Mouse (Mus musculus) CH12.LX (cell line): ENCODE data around the gene Snx11. TPM values are rescaled to one million over a fixed set of nuclear protein-coding genes. Genes with fewer than 3 reads are reported as not detected.
A peak's percentile ranks its signal among the peaks of the same experiment; 100 is the strongest.
"Not testable (repeated sequence)": the region's sequence is repeated elsewhere in the genome, so short reads cannot be mapped to it uniquely, and the experiment has no call there.

ENCODE experiments used
- DNase-seq: peaks from one replicate; pipeline ENCODE4 v3.0.0-alpha.2; 2013; ENCODE audit errors: extremely low read depth
- H3K27ac ChIP-seq: 2 replicates; pipeline ENCODE4 v1.5.1; 2012; ENCODE audit warnings: low read depth, mild to moderate bottlenecking, control low read depth, moderate library complexity; ENCODE audit not compliant: insufficient read depth
- H3K27me3 ChIP-seq: replicated peaks from 2 replicates; pipeline ENCODE3; 2012; ENCODE audit warnings: inconsistent platforms
- H3K36me3 ChIP-seq, 2 experiments: replicated peaks in 1 of 2; 2 replicates each; pipeline versions ENCODE3 to v1.6.1; 2012; ENCODE audit warnings: inconsistent platforms in 1 of 2, low read length in 1 of 2, mild to moderate bottlenecking in 1 of 2, mixed read lengths in 1 of 2, moderate library complexity in 1 of 2; ENCODE audit not compliant: control insufficient read depth in 1 of 2, insufficient read depth in 1 of 2
- H3K4me1 ChIP-seq, 2 experiments: 2 replicates each; pipeline ENCODE4 v1.6.1; 2012; ENCODE audit warnings: inconsistent platforms in 1 of 2, moderate library complexity in 1 of 2; ENCODE audit not compliant: insufficient read depth in 2 of 2, control insufficient read depth in 1 of 2
- H3K4me2 ChIP-seq: 2 replicates; pipeline ENCODE4 v1.6.1; 2012; ENCODE audit warnings: low read depth, mild to moderate bottlenecking, control low read depth; ENCODE audit not compliant: poor library complexity, insufficient read depth, severe bottlenecking
- H3K4me3 ChIP-seq, 3 experiments: fragments of 150-350 bp in 1 of 3; sonication (generic) in 1 of 3; replicated peaks in 1 of 3; 2 replicates each; pipeline versions ENCODE3 to v1.5.1; 2011 to 2012; ENCODE audit warnings: low read depth in 2 of 3, low read length in 2 of 3, mild to moderate bottlenecking in 2 of 3, moderate library complexity in 2 of 3, control low read depth in 1 of 3, improper control_type of control experiment in 1 of 3, inconsistent platforms in 1 of 3, mixed read lengths in 1 of 3; ENCODE audit not compliant: poor library complexity in 1 of 3
- H3K79me2 ChIP-seq: replicated peaks from 2 replicates; pipeline ENCODE4 v1.6.1; 2012; ENCODE audit warnings: mild to moderate bottlenecking, moderate library complexity; ENCODE audit not compliant: control insufficient read depth, poor library complexity, insufficient read depth, severe bottlenecking; ENCODE audit errors: extremely low read depth
- H3K9ac ChIP-seq: 2 replicates; pipeline ENCODE4 v1.6.1; 2012; ENCODE audit warnings: low read depth, mild to moderate bottlenecking, control low read depth, moderate library complexity; ENCODE audit not compliant: insufficient read depth
- H3K9me3 ChIP-seq: replicated peaks from 2 replicates; pipeline ENCODE3; 2012; ENCODE audit warnings: low read length, inconsistent platforms, mixed read lengths
- CHD2 ChIP-seq: IDR thresholded peaks from 2 replicates; pipeline ENCODE4 v1.6.1; 2011; ENCODE audit warnings: low read length, improper control_type of control experiment
- CTCF ChIP-seq, 2 experiments: IDR thresholded peaks in 1 of 2; conservative IDR thresholded peaks in 1 of 2; 2 replicates each; pipeline ENCODE4 v1.5.1; 2011 to 2012; ENCODE audit warnings: low read depth in 2 of 2, low read length in 2 of 2, improper control_type of control experiment in 1 of 2, inconsistent platforms in 1 of 2, mild to moderate bottlenecking in 1 of 2, moderate library complexity in 1 of 2
- ELF1 ChIP-seq: IDR thresholded peaks from 2 replicates; pipeline ENCODE4 v1.6.1; 2014; ENCODE audit warnings: low read depth, mild to moderate bottlenecking, inconsistent platforms, low read length, improper control_type of control experiment
- EP300 ChIP-seq: IDR thresholded peaks from 2 replicates; pipeline ENCODE4 v1.6.1; 2011; ENCODE audit warnings: low read length, improper control_type of control experiment
- GABPA ChIP-seq: IDR thresholded peaks from 2 replicates; pipeline ENCODE4 v1.6.1; 2012; ENCODE audit warnings: low read depth, low read length, improper control_type of control experiment, inconsistent platforms; ENCODE audit not compliant: insufficient replicate concordance
- MAFK ChIP-seq: IDR thresholded peaks from 2 replicates; pipeline ENCODE4 v1.6.1; 2011; ENCODE audit warnings: low read length, improper control_type of control experiment; ENCODE audit not compliant: insufficient replicate concordance
- MAX ChIP-seq: IDR thresholded peaks from 2 replicates; pipeline ENCODE4 v1.6.1; 2011; ENCODE audit warnings: low read length, improper control_type of control experiment
- MXI1 ChIP-seq: IDR thresholded peaks from 2 replicates; pipeline ENCODE4 v1.6.1; 2011; ENCODE audit warnings: mild to moderate bottlenecking, low read depth, low read length, improper control_type of control experiment
- MYC ChIP-seq: IDR thresholded peaks from 2 replicates; pipeline ENCODE4 v1.6.1; 2011; ENCODE audit warnings: low read depth, mild to moderate bottlenecking, improper control_type of control experiment, low read length
- NELFE ChIP-seq: IDR thresholded peaks from 2 replicates; pipeline ENCODE4 v1.6.1; 2011; ENCODE audit warnings: low read depth, low read length, improper control_type of control experiment
- POLR2AphosphoS2 ChIP-seq: IDR thresholded peaks from 2 replicates; pipeline ENCODE4 v1.6.1; 2011; ENCODE audit warnings: low read depth, low read length, improper control_type of control experiment
- RAD21 ChIP-seq: IDR thresholded peaks from 2 replicates; pipeline ENCODE4 v1.6.1; 2011; ENCODE audit warnings: low read depth, mild to moderate bottlenecking, low read length, improper control_type of control experiment, moderate library complexity
- SMC3 ChIP-seq: IDR thresholded peaks from 2 replicates; pipeline ENCODE4 v1.6.1; 2011; ENCODE audit warnings: low read depth, low read length, improper control_type of control experiment
- TBP ChIP-seq: conservative IDR thresholded peaks from 2 replicates; pipeline ENCODE4 v1.6.1; 2011; ENCODE audit warnings: low read depth, low read length, improper control_type of control experiment
- dilution Hi-C: fragments of 300-500 bp; cut with MboI; formaldehyde crosslinking; loops from 2 replicates; pipeline ENCODE4 v1.14.3; 2020; ENCODE audit warnings: low sequenced_read_pairs; ENCODE audit not compliant: extremely low pct_unique_long_range_greater_than_20kb, extremely low pct_ligation_motif_present
- in situ Hi-C: fragments of 300-500 bp; cut with MboI; formaldehyde crosslinking; loops from 3 replicates; pipeline ENCODE4 v1.14.3; 2019; ENCODE audit warnings: low sequenced_read_pairs, low pct_ligation_motif_present, low pct_unique_long_range_greater_than_20kb, mixed read lengths
- polyA plus RNA-seq: library from polyadenylated mRNA; unstranded; fragments of >175 nt; gene quantifications from 2 replicates; pipeline ENCODE4 v1.2.1, GENCODE M21; 2012; ENCODE audit warnings: low read depth; ENCODE audit not compliant: insufficient read length
- total RNA-seq, 2 experiments: library from RNA; depleted of rRNA; stranded (reverse); fragments of 300-350 nt in 1 of 2; fragments of >200 nt in 1 of 2; gene quantifications; 2 replicates each; pipeline ENCODE4 v1.2.3; 2012 to 2014

Gene Snx11
- total and polyA plus RNA-seq, 3 experiments: 153 to 244 (median 217) TPM

DNA sequence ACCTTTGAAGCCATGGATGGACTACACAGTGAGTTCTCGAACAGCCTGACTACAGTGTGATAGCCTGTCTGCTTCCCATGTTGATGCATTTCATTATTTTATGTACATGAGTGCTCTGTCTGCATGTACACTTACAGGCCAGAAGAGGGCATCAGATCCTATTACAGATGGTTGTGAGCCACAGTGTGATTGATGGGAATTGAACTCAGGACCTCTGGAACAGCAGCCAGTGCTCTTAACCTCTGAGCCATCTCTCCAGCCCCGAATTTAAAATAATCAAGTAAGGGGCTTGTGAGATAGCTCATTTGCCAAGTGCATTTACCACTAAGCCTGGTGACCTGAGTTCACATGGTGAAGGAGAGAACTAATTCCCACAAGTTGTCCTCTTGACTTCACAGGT lies 4.1 kb upstream of the Snx11 start:
- dilution Hi-C loops: no loop called here
- H3K9ac ChIP-seq: no peak overlapping the region
- H3K36me3 ChIP-seq: no peaks in the 10 kb centered on the region
- no peaks in the 10 kb centered on the region for H3K9me3 ChIP-seq
- DNase-seq: peak; percentile 44
- H3K4me3 ChIP-seq: no peak overlapping the region
- H3K4me2 ChIP-seq: no peak overlapping the region
- in situ Hi-C loops: no loop called here
- TF ChIP-seq CTCF (conservative IDR thresholded peaks at IDR 0.05 in 1 of 2, IDR thresholded peaks at IDR 0.05 in 1 of 2; ENCODE audit: low read depth in 2 of 2, low read length in 2 of 2) (peak; percentile 32 to 65; a peak in 3 of 4 replicates), RAD21 (peak; percentile 24), SMC3 (peak; percentile 62), ELF1 (no peak), MAX (no peak)
- H3K4me1 ChIP-seq: 0 out of 4 replicates have a peak, but pooled peaks cover 0 to 9% of the 10 kb centered on the region in 2 experiments
- no peaks in the 10 kb centered on the region for H3K27me3 ChIP-seq
- no peak overlapping the region for H3K27ac ChIP-seq
- H3K79me2 ChIP-seq: peaks cover 8% of the 10 kb centered on the region

DNA sequence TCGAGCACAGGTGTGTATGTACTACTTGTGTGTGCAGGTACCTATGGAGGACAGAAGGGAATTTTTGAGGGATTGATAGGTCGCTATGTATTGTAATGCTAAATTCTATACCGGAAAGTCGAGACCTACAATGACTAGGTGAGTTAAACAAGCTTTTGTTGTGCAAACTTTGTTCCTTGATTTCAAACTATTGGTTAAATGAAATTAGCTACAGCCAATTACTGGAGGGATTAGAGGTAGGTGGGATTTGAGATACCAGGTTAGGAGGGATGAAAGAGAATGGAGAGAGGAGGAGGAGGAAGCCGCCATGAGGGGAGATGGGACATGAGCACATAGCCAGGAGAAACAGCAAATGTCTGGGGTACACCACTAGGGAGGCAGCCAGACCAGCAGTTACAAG lies 2.9 kb upstream of the Snx11 start:
- Histone ChIP-seq H3K4me2 (no peak overlapping the region), H3K9ac (no peak overlapping the region), H3K36me3 (no peaks in the 10 kb centered on the region), H3K4me3 (no peak overlapping the region), H3K27ac (no peak overlapping the region), H3K9me3 (no peaks in the 10 kb centered on the region), H3K79me2 (peaks cover 16% of the 10 kb centered on the region), H3K27me3 (no peaks in the 10 kb centered on the region), H3K4me1 (0 out of 4 replicates have a peak, but pooled peaks cover 0 to 11% of the 10 kb centered on the region in 2 experiments)
- dilution Hi-C loops (no loop called here), in situ Hi-C loops (no loop called here)
- TF ChIP-seq MAFK: no peak
- TF ChIP-seq CHD2: no peak
- no peak for TF ChIP-seq NELFE
- TF ChIP-seq ELF1: no peak
- TF ChIP-seq MXI1: no peak
- no peak for TF ChIP-seq POLR2AphosphoS2
- TF ChIP-seq GABPA: no peak
- TF ChIP-seq RAD21: no peak
- TF ChIP-seq TBP: no peak
- no peak for DNase-seq

DNA sequence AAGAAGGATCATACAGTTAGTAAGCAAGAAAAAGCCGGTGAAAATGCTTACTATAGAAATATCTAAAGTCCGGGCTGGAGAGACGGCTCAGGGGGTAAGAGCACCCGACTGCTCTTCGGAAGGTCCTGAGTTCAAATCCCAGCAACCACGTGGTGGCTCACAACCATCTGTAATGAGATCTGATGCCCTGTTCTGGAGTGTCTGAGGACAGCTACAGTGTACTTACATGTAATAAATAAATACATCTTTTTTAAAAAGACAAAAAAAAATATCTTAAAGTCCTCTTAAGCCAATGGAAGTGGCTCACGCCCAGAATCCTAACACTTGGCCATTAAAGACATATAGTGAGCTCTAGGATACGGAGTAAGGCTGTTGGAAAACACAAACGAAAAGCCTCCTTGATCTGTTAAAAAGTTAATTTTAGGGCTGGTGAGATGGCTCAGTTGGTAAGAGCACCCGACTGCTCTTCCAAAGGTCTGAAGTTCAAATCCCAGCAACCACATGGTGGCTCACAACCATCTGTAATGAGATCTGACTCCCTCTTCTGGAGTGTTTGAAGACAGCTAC lies 785 bp upstream of the Snx11 start:
- in situ Hi-C loops: loop anchor here (5.0 kb wide), 1 partner anchor 74 kb away; no protein-coding TSS in a partner anchor
- dilution Hi-C loops: not testable (repeated sequence)
- TF ChIP-seq MAX (peak; percentile 67), EP300 (peak; percentile 0; the same call in 1 of the 2 replicates), MAFK (0 out of 2 replicates have a peak, but pooled peaks have one; percentile 41), MYC (peak; percentile 90), TBP (peak; percentile 69), CTCF (conservative IDR thresholded peaks at IDR 0.05 in 1 of 2, IDR thresholded peaks at IDR 0.05 in 1 of 2; ENCODE audit: low read depth in 2 of 2, low read length in 2 of 2) (peak in 1 of 2 experiments; percentile 40; a peak in 1 of 4 replicates)

More for the DNA sequence above, 785 bp upstream of the Snx11 start:
- Histone ChIP-seq H3K4me3 (peak overlapping the region; percentile 46 to 80 (median 46)), H3K4me2 (peak overlapping the region; percentile 57; the same call in 1 of the 2 replicates), H3K4me1 (peaks cover 12% of the 10 kb centered on the region in 2 experiments; a peak in 3 of 4 replicates), H3K27ac (peak overlapping the region; percentile 32; the same call in 1 of the 2 replicates), H3K9ac (peak overlapping the region; percentile 61; the same call in 1 of the 2 replicates), H3K79me2 (peaks cover 24% of the 10 kb centered on the region)
- not testable (repeated sequence) for H3K27me3 ChIP-seq, H3K36me3 ChIP-seq, H3K9me3 ChIP-seq, DNase-seq
